Mouse (Mus musculus) frontal cortex, postnatal 25 days (tissue): ENCODE measurements around the gene Layn.

Experiments used
- DNase-seq, 2 experiments: peaks; one replicate each; pipeline ENCODE4 v3.0.0; 2022; ENCODE audit warnings: low spot score in 2 of 2

Gene Layn

GRCm38 (mm10) chr9:51032785-51033529 is 43.9 kb downstream of the Layn start:
- no peak for DNase-seq

- no peak for DNase-seq
These were observed 44.6 kb downstream of the Layn start for GRCm38 (mm10) chr9:51032291-51032690.

GRCm38 (mm10) chr9:51031603-51032002 is 45.3 kb downstream of the Layn start:
- DNase-seq, result no peak

GRCm38 (mm10) chr9:51030147-51030546 is 46.7 kb downstream of the Layn start:
- no peak for DNase-seq

- no peak for DNase-seq
These were observed 49.9 kb downstream of the Layn start for GRCm38 (mm10) chr9:51026952-51027351.

GRCm38 (mm10) chr9:51021123-51021795 is 55.6 kb downstream of the Layn start:
- DNase-seq, result no peak

GRCm38 (mm10) chr9:51020351-51020750 is 56.5 kb downstream of the Layn start:
- DNase-seq, result no peak

- no peak for DNase-seq
These were observed 57.2 kb downstream of the Layn start for GRCm38 (mm10) chr9:51019670-51020069.

GRCm38 (mm10) chr9:51015732-51016131 is 61.2 kb downstream of the Layn start:
- DNase-seq, result no peak

- no peak for DNase-seq
These were observed 63.2 kb downstream of the Layn start for GRCm38 (mm10) chr9:51013644-51014043.

- DNase-seq, result peak in 1 of 2 experiments; percentile 8
These were observed 67.3 kb downstream of the Layn start for GRCm38 (mm10) chr9:51009656-51009950.

GRCm38 (mm10) chr9:51008841-51009655 is 67.8 kb downstream of the Layn start, which contains the start of gene Sik2:
Gene Sik2 (minus strand): TSS chr9:51009073.
- peak; percentile 47 to 72 for DNase-seq

GRCm38 (mm10) chr9:51008068-51008840 is 68.6 kb downstream of the Layn start:
- DNase-seq, result peak; percentile 12 to 13

- DNase-seq, result no peak
These were observed 69.2 kb downstream of the Layn start for GRCm38 (mm10) chr9:51007726-51008067.

GRCm38 (mm10) chr9:51006846-51007245 is 70.0 kb downstream of the Layn start:
- DNase-seq, result peak; percentile 4 to 39
